Mouse (Mus musculus) myocyte (in vitro differentiated cells): Measurements from ENCODE around the gene Dgkd.

ENCODE experiments used
- E2F4 ChIP-seq: IDR thresholded peaks from one replicate; pipeline ENCODE4 v1.6.1; 2011; ENCODE audit warnings: mild to moderate bottlenecking, control low read depth, moderate library complexity; ENCODE audit not compliant: insufficient read depth
- POLR2A ChIP-seq: IDR thresholded peaks from one replicate; pipeline ENCODE4 v1.6.1; 2011; ENCODE audit warnings: low read depth, mild to moderate bottlenecking, control low read depth, moderate library complexity; ENCODE audit not compliant: insufficient read length
- REST ChIP-seq: IDR thresholded peaks from one replicate; pipeline ENCODE4 v1.6.1; 2011; ENCODE audit warnings: mild to moderate bottlenecking, control low read depth, moderate library complexity; ENCODE audit not compliant: insufficient read depth, insufficient read length
- USF1 ChIP-seq: IDR thresholded peaks from one replicate; pipeline ENCODE4 v1.6.1; 2011; ENCODE audit warnings: low read depth, mild to moderate bottlenecking, control low read depth, moderate library complexity

DNA sequence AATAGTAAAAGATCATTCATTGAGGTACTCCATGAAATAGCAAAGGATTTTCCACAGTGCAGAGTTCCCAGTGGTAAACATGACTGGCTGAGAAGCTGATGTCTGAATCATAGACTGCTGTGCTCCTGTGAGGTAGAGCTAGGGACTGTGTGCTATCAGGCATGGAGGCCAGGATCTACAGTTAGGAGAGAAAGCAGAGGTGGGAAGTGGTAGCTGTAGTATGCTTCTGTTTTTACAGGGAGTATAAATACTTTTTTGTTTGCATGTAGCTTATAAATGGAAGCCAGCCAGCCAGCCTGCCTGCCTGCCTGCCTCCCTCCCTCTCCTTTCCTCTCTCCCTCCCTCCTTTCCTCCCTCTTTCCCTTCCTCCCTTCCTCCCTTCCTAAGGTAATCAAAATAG, 60.3 kb downstream of the Dgkd start:
- no peak for TF ChIP-seq USF1
- no peak for TF ChIP-seq REST
- no peak for TF ChIP-seq POLR2A
- no peak for TF ChIP-seq E2F4
